Mouse (Mus musculus) left cerebral cortex, adult 2 months (tissue): ENCODE results near the gene 4930442H23Rik. TPM values are rescaled to one million over a fixed set of nuclear protein-coding genes. Genes with fewer than 3 reads are reported as not detected.
A peak's percentile ranks its signal among the peaks of the same experiment; 100 is the strongest.
"Not testable (repeated sequence)": the region's sequence is repeated elsewhere in the genome, so short reads cannot be mapped to it uniquely, and the experiment has no call there.

Experiments used
- DNase-seq, 2 experiments: peaks; one replicate each; pipeline ENCODE4 v3.0.0; 2021 to 2022; ENCODE audit warnings: low spot score in 2 of 2, mixed read lengths in 1 of 2; ENCODE audit errors: extremely low spot score in 1 of 2
- H3K27ac ChIP-seq: fragments of 200-600 bp; 2 replicates; pipeline ENCODE4 v1.8.1; 2022
- H3K4me3 ChIP-seq: fragments of 200-600 bp; 2 replicates; pipeline ENCODE4 v1.8.1; 2022
- CTCF ChIP-seq: fragments of 200-600 bp; IDR thresholded peaks from 2 replicates; pipeline ENCODE4 v1.8.1; 2022; ENCODE audit warnings: antibody characterized with exemption, mild to moderate bottlenecking, moderate library complexity
- intact Hi-C: fragments of 180-260 bp; cut with DNase I; formaldehyde crosslinking; loops from one replicate; pipeline ENCODE4 v1.15.1; 2025
- total RNA-seq, 2 experiments: library from RNA; stranded (reverse); gene quantifications; 2 replicates each; pipeline ENCODE4 v1.2.3; 2021

Gene 4930442H23Rik
- total RNA-seq, 2 experiments from 2014 or later = not detected

DNA sequence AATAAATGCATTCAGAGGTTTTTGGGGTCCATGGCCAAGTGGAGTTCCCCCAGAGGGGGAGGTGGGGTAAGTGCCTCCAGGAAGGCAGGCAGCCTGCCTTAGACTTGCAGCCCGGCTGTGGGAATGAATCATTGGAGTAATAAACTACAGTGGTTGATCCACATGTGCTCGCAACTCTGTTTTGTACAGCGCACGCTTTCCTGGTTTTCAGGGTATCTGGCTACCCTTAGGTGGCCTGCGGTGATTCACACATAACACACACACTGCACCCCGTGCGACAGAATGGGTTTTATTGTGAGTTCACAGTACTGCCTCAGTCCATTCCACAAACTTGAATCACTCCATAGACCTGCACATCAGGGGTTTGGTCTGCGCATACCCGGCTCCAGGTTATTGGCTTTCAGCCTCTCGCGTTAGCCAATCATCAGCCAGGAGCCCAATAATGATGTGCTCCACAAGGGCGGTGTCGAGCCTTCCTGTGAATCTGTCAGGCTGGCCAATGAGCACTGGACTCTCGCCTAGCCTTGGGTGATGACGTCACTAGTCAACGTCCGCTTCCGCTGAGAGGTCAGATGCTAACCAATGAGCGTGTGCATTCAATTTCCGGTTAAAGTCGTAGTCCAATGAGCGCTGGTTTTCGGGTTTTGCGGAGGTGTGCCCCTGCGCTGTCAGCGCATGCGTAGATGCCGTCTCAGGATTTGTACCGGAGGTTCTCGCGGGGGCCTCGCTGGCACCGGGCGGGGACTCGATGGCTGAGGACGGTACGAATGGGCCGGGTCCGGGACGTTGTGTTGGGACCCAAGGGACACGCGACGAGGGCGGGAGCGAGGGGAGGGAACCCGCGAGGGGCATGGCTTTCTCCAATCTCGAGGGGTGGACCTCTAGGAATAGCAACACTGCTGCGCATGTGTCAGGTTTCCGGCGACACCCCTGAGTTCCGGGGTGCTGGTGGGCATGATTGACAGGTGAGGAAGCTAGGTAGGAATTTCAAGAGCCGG, 1.0 kb downstream of the 4930442H23Rik start, which contains the start of gene Dapk3:
Gene Dapk3 (plus strand): TSS at position 670 of the 998 bp plus-strand sequence.
- intact Hi-C loops = loop anchor here (1.0 kb wide), 1 partner anchor 10 kb away; no protein-coding TSS in a partner anchor
- H3K4me3 ChIP-seq = peak within 1 kb of the TSS; percentile 65
- H3K27ac ChIP-seq = peak within 1 kb of the TSS; percentile 93
- peak; percentile 95 to 96 for DNase-seq
- TF ChIP-seq CTCF = no peak; the same call in 1 of the 2 replicates

DNA sequence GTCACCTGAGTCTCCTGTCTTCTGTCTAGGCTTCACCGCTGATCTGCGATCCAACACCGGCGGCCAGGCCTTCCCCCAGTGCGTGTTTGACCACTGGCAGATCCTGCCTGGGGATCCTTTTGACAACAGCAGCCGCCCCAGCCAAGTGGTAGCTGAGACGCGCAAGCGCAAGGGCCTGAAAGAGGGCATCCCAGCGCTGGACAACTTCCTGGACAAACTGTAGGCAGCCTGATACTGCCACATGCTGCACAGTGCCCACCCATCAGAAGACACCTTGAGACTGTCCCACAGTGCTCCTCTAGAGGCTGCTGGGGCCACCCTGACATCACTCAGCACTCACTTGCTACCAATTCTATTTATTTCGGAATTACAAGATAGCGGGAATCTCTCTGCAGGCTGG, 1.8 kb downstream of the 4930442H23Rik start:
- H3K27ac ChIP-seq, H3K4me3 ChIP-seq, intact Hi-C loops, DNase-seq: not testable (repeated sequence)

DNA sequence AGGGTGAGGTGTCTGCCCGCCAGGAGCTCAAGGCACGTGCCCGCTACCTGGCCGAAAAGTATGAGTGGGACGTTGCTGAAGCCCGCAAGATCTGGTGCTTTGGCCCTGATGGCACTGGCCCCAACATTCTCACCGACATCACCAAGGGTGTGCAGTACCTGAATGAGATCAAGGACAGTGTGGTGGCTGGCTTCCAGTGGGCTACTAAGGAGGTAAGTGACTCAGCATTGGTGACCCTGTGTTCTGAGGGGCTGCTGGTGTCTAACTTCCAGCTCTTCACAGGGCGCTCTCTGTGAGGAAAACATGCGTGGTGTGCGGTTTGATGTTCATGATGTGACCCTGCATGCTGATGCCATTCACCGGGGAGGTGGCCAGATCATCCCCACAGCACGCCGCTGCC, 2.7 kb downstream of the 4930442H23Rik start:
- no peak for TF ChIP-seq CTCF
- no peak overlapping the region for H3K27ac ChIP-seq
- intact Hi-C loops = no loop called here
- no peak overlapping the region for H3K4me3 ChIP-seq
- no peak for DNase-seq

DNA sequence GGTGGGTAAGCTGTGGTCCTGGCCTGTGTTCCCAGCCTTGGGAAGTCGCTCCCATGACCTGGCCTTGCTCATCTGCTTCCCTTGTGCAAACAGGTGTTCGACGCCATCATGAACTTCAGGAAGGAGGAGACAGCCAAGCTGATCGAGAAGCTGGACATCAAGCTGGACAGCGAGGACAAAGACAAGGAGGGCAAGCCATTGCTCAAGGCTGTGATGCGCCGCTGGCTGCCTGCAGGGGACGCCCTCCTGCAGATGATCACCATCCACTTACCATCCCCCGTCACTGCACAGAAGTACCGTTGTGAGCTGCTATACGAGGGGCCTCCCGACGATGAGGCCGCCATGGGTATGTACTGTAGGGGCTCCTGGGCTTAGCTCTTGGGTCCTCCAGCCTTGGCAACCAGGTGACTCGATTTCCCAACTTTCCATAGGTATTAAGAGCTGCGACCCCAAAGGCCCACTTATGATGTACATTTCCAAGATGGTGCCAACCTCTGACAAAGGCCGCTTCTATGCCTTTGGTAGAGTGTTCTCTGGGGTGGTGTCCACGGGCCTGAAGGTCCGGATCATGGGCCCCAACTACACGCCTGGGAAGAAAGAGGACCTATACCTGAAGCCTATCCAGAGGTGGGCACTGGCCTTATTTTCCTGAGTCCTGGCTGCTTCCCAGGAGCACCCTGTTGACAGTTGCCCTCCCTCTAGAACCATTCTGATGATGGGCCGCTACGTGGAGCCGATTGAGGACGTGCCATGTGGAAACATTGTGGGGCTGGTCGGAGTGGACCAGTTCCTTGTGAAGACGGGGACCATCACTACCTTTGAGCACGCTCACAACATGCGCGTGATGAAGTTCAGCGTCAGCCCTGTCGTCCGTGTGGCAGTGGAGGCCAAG, 4.0 kb downstream of the 4930442H23Rik start:
- Histone ChIP-seq H3K27ac (no peak overlapping the region), H3K4me3 (no peak overlapping the region)
- TF ChIP-seq CTCF = no peak; the same call in 1 of the 2 replicates
- intact Hi-C loops = no loop called here
- DNase-seq = no peak

DNA sequence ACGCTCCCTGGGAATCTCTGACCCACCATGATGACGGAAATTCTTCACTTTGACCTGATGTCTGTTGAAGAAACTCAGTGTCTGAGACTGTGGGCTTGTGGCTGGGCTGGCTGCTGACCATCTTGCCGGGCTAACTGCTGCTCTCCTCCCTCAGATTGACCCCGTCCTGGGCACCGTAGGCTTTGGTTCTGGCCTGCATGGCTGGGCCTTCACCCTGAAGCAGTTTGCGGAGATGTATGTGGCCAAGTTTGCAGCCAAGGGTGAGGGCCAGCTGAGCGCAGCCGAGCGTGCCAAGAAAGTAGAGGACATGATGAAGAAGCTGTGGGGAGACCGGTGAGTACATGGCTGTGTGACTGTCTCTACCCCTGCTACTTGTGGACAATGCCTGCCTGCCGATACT, 4.7 kb downstream of the 4930442H23Rik start:
- Histone ChIP-seq H3K27ac (no peak overlapping the region), H3K4me3 (no peak overlapping the region)
- intact Hi-C loops = no loop called here
- no peak for DNase-seq
- no peak for TF ChIP-seq CTCF

DNA sequence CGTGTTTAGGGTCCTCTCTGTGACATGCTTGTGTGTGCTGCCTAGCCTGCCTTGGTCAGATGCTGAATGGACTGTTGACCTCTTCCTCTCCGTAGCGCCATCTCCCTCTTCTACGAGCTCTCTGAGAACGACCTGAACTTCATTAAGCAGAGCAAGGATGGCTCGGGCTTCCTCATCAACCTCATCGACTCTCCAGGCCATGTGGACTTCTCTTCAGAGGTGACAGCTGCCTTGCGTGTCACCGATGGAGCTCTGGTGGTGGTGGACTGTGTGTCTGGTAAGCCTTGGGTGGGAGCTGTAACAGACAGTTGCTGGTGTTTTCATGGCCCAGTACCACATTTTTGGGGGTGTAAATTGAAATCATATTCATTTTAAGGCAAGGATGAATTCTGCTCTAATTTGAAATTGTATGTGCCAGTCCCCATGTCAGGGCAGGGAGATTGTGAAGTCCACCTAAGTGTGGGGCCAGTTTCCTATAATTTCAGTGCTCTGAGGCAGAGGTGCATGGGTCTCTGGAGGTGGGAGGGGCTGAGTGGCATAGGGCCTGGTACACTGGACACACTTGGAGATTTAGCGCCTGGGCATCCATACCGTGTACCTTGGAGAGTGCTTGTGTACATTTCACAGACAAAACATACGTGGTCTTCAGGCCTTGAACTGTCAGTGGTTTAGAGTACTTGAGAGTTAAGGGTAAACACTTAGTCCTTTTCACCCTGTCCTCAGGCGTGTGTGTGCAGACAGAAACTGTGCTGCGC, 5.5 kb downstream of the 4930442H23Rik start:
- no peak for TF ChIP-seq CTCF
- intact Hi-C loops = no loop called here
- H3K27ac ChIP-seq = no peak overlapping the region; the same call in 1 of the 2 replicates
- peak overlapping the region; percentile 97 for H3K4me3 ChIP-seq
- DNase-seq = no peak

DNA sequence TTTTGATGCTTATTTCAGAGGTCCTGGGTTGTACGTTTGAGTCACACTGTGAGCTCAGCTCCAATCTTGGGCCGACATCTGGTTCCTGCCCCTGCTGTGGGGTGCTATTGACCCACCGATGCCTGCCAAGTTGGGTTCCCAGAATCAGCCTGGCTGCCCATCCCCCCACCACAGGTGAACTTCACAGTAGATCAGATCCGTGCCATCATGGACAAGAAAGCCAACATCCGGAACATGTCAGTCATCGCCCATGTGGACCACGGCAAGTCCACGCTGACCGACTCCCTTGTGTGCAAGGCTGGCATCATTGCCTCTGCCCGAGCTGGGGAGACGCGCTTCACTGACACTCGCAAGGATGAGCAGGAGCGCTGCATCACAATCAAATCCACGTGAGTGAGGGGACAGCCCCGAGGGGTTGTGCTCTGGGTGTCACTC, 6.1 kb downstream of the 4930442H23Rik start:
- intact Hi-C loops = no loop called here
- no peak for DNase-seq
- H3K4me3 ChIP-seq = peak overlapping the region; percentile 97
- peak overlapping the region; percentile 91 for H3K27ac ChIP-seq
- TF ChIP-seq CTCF = no peak

DNA sequence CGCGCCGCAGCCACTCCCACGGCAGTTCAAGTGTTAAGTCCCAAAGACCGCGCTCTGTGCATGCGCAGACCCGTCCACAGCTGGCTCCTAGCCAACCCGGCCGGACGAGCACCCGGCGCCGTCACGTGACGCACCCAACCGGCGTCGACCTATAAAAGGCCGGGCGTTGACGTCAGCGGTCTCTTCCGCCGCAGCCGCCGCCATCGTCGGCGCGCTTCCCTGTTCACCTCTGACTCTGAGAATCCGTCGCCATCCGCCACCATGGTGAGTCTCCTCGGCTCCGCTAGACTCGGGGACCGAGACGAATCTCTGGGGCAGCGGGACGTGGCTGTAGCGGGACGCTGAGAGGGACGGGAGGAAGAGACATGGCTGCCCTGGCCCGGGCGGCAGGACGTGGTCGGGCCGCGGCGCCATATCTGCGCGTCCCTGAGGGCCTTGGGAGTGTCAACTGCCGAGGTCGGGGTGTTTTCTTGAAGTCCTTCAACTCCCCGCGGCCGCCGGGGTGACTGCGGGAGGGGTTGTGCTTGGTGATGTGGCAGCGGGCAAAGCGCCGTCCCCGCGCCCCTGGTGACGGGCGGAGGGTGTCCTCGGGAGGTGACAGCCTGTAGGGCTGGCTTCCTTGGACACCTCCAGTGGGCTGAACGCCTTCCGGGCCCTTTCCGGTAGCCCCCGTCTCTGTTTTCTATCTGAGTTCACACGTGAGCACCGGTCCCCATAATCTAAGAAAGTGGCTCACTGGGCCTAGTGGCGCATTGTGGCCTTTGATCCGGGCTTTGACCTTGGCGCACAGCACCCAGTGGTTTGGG, 7.0 kb downstream of the 4930442H23Rik start, which contains the start of gene Eef2:
Gene Eef2 (plus strand): TSS at position 166 of the 806 bp plus-strand sequence.
- no peak for TF ChIP-seq CTCF
- DNase-seq = peak; percentile 99
- intact Hi-C loops = no loop called here
- Histone ChIP-seq H3K4me3 (peak within 1 kb of the TSS; percentile 97), H3K27ac (peak within 1 kb of the TSS; percentile 91)

DNA sequence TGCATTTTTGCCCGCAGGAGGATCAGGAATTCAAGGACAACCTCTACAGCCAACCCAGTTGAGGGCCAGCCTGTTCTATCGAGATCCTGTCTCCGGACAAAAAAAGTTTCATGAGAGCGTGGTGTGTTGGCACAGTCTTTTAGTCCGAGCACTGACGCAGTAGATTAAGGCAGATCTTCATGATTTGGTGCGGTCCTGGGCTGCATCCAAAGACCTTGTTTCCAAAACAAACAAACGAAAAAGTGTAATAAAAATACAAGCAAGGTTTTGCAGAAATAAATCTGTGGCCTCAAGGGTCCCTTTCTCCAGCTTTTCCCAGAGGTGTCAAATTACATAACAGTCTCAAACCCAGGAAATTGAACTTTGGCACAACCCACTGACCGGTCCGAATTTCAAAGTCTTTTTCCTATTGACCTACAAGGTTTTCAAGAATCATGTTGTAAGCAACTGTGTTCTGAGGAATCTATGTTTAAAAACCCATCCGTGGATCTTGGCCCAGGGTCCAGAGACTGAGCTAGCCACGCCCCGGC, 7.6 kb downstream of the 4930442H23Rik start:
- Histone ChIP-seq H3K4me3 (peak overlapping the region; percentile 97), H3K27ac (peak overlapping the region; percentile 91)
- DNase-seq = no peak
- intact Hi-C loops = no loop called here
- TF ChIP-seq CTCF = no peak

DNA sequence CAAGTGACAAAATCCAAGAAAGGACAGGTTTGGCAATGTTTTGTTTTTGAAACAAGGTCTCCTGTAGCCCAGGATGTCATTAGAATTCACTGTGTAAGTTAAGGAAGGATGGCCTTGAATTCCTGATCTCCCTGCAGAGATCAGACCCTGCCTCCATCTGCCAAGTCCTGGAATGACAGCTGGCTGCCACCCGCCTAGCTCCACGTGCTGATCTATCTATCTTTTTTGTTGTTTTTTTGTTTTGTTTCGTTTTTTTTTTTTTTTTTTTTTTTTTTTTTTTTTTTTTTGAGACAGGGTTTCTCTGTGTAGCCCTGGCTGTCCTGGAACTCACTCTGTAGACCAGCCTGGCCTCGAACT, 8.3 kb downstream of the 4930442H23Rik start:
- intact Hi-C loops, DNase-seq: not testable (repeated sequence)
- Histone ChIP-seq H3K4me3 (peak overlapping the region; percentile 22; the same call in 1 of the 2 replicates), H3K27ac (peak overlapping the region; percentile 76)
